Mouse (Mus musculus): ENCODE measurements around the gene Nop9.

DNA sequence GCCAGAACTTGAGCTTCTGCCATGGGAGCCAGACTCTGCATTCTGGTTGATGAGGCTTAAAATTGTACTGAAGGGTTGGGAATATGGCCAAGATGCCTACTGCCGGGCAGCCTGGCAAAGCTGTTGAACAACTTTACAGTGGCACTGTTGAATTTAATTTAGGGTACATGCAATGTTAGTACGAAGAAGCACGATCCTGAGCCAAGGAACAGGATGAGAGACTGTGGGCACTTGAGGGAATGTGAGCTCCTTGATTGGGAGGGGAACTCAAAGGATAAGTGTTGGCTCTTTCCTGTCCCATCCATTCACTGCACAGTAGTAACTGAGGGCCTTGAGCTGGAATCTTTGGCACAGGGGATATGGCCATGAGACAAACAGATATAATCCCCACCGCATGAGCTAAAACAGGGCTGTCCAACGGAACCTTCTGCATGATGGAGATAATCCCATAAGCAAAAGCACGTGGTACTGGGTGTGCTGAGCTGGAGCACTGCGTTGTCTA lies 14.9 kb upstream of the Nop9 start:
- no peak for TF ChIP-seq CHD2 (IDR thresholded peaks at IDR 0.05; ENCODE audit: low read length)
- TF ChIP-seq POLR2A (IDR thresholded peaks at IDR 0.05; ENCODE audit: low read depth, low read length) = no peak
- no peak for TF ChIP-seq NRF1 (IDR thresholded peaks at IDR 0.05; ENCODE audit: low read depth, low read length)
- TF ChIP-seq CTCF (conservative IDR thresholded peaks at IDR 0.05 in 1 of 2, IDR thresholded peaks at IDR 0.05 in 1 of 2; ENCODE audit: low read depth in 2 of 2, low read length in 2 of 2) = no peak
- no peak for TF ChIP-seq JUND (conservative IDR thresholded peaks at IDR 0.05; ENCODE audit: low read depth, low read length)
- TF ChIP-seq TCF12 (IDR thresholded peaks at IDR 0.05; ENCODE audit: low read depth, low read length) = no peak
- no peak for TF ChIP-seq MAZ (IDR thresholded peaks at IDR 0.05; ENCODE audit: low read depth, low read length)
- no peak for TF ChIP-seq EP300 (IDR thresholded peaks at IDR 0.05; ENCODE audit: low read length)
- no peak for TF ChIP-seq NELFE (IDR thresholded peaks at IDR 0.05; ENCODE audit: low read depth, low read length)
- TF ChIP-seq HCFC1 (IDR thresholded peaks at IDR 0.05; ENCODE audit: low read depth, low read length) = no peak
- no peak for TF ChIP-seq ELF1 (IDR thresholded peaks at IDR 0.05; ENCODE audit: low read depth, low read length)
- no peak for TF ChIP-seq MAFK (IDR thresholded peaks at IDR 0.05; ENCODE audit: insufficient replicate concordance, low read length)
